Mouse (Mus musculus) forebrain, embryonic 10.5 days (tissue): Measurements from ENCODE around the gene Irak3. TPM values are rescaled to one million over a fixed set of nuclear protein-coding genes. Genes with fewer than 3 reads are reported as not detected.

Experiments
- DNase-seq: peaks from one replicate; pipeline ENCODE4 v3.0.0-alpha.2; 2017; ENCODE audit warnings: low spot score; ENCODE audit errors: extremely low spot score
- H3K27ac ChIP-seq: fragments of 300-500 bp; sonication (generic); 2 replicates; pipeline ENCODE4 v1.5.1; 2016; ENCODE audit warnings: mild to moderate bottlenecking
- H3K27me3 ChIP-seq: fragments of 300-500 bp; sonication (generic); 2 replicates; pipeline ENCODE4 v1.6.1; 2016; ENCODE audit warnings: mild to moderate bottlenecking; ENCODE audit not compliant: poor library complexity, severe bottlenecking
- H3K36me3 ChIP-seq: fragments of 300-500 bp; sonication (generic); replicated peaks from 2 replicates; pipeline ENCODE4 v1.6.1; 2016; ENCODE audit warnings: mild to moderate bottlenecking, moderate library complexity
- H3K4me1 ChIP-seq: fragments of 300-500 bp; sonication (generic); 2 replicates; pipeline ENCODE4 v1.6.1; 2016
- H3K4me3 ChIP-seq: fragments of 300-500 bp; sonication (generic); 2 replicates; pipeline ENCODE4 v1.5.1; 2016; ENCODE audit warnings: mild to moderate bottlenecking, moderate library complexity
- H3K9me3 ChIP-seq: fragments of 300-500 bp; sonication (generic); 2 replicates; pipeline ENCODE4 v1.6.1; 2016; ENCODE audit warnings: mild to moderate bottlenecking, moderate library complexity
- WGBS: fragments of 180-500 bp; shearing (Covaris S2); methylation state at CpG from one replicate; pipeline ENCODE4 v1.1.7; 2016; 5-methylcytosine and 5-hydroxymethylcytosine counted together
- polyA plus RNA-seq: library from polyadenylated mRNA; unstranded; fragments of >200 nt; fragmentation: Nextera tagmentation; extraction: Ambion mirVana; gene quantifications from 2 replicates; pipeline ENCODE4 v1.2.1, GENCODE M21; 2016

Irak3 gene
- polyA plus RNA-seq, 1 experiment from 2014 or later, result 0.17 TPM

GRCm38 (mm10) chr10:120100806-120101205 lies 101.1 kb downstream of the Irak3 start:
- Histone ChIP-seq H3K36me3 (peaks cover 53% of the 10 kb centered on the region), H3K4me1 (no peaks in the 10 kb centered on the region), H3K27me3 (no peaks in the 10 kb centered on the region), H3K27ac (no peak overlapping the region), H3K9me3 (no peaks in the 10 kb centered on the region), H3K4me3 (no peak overlapping the region)
- WGBS, result 89% methylated on average over 1 of the region's 1 CpGs
- DNase-seq, result no peak

GRCm38 (mm10) chr10:120097564-120097963 lies 104.4 kb downstream of the Irak3 start:
- H3K27ac ChIP-seq, result no peak overlapping the region
- H3K27me3 ChIP-seq, result no peaks in the 10 kb centered on the region
- WGBS, result 92% methylated on average over 5 of the region's 5 CpGs
- peaks cover 58% of the 10 kb centered on the region for H3K36me3 ChIP-seq
- no peaks in the 10 kb centered on the region for H3K9me3 ChIP-seq
- H3K4me3 ChIP-seq, result no peak overlapping the region
- no peak for DNase-seq
- no peaks in the 10 kb centered on the region for H3K4me1 ChIP-seq

GRCm38 (mm10) chr10:120095716-120096115 lies 106.2 kb downstream of the Irak3 start:
- Histone ChIP-seq H3K27me3 (no peaks in the 10 kb centered on the region), H3K9me3 (no peaks in the 10 kb centered on the region), H3K27ac (no peak overlapping the region), H3K4me1 (no peaks in the 10 kb centered on the region), H3K36me3 (peaks cover 70% of the 10 kb centered on the region), H3K4me3 (no peak overlapping the region)
- DNase-seq, result no peak
- WGBS, result 96% methylated on average over 5 of the region's 5 CpGs

GRCm38 (mm10) chr10:120095136-120095535 lies 106.8 kb downstream of the Irak3 start:
- Histone ChIP-seq H3K9me3 (no peaks in the 10 kb centered on the region), H3K27ac (no peak overlapping the region), H3K4me3 (no peak overlapping the region), H3K27me3 (no peaks in the 10 kb centered on the region), H3K4me1 (no peaks in the 10 kb centered on the region), H3K36me3 (peaks cover 66% of the 10 kb centered on the region)
- 90% methylated on average over 9 of the region's 9 CpGs for WGBS
- DNase-seq, result no peak

GRCm38 (mm10) chr10:120092548-120092947 lies 109.4 kb downstream of the Irak3 start:
- H3K36me3 ChIP-seq, result peaks cover 86% of the 10 kb centered on the region
- no peak overlapping the region for H3K27ac ChIP-seq
- H3K4me3 ChIP-seq, result no peak overlapping the region
- H3K9me3 ChIP-seq, result no peaks in the 10 kb centered on the region
- H3K27me3 ChIP-seq, result no peaks in the 10 kb centered on the region
- WGBS, result 90% methylated on average over 12 of the region's 12 CpGs
- no peak for DNase-seq
- H3K4me1 ChIP-seq, result no peaks in the 10 kb centered on the region

Other genes with a start within 250 kb of the Irak3 start
- gene Helb, start 89.1 kb downstream of the Irak3 start, polyA plus RNA-seq, result 5.2 and 5.3 TPM in 2 replicates
- 83.4 and 83.9 TPM in 2 replicates for gene Tmbim4, start 540 bp downstream of the Irak3 start, polyA plus RNA-seq
- 67.2 and 68.3 TPM in 2 replicates for gene Llph, start 24.9 kb upstream of the Irak3 start, polyA plus RNA-seq